Mouse (Mus musculus): ENCODE data around the gene Sit1.

Gene Sit1

GRCm38 (mm10) chr4:43470301-43470700 lies 13.2 kb downstream of the Sit1 start:
- DNase-seq (ENCODE audit: low read depth, low spot score), result no peak

GRCm38 (mm10) chr4:43466872-43467271 lies 16.7 kb downstream of the Sit1 start:
- no peak for DNase-seq (ENCODE audit: low read depth, low spot score)

GRCm38 (mm10) chr4:43465935-43466334 lies 17.6 kb downstream of the Sit1 start:
- no peak for DNase-seq (ENCODE audit: low read depth, low spot score)

GRCm38 (mm10) chr4:43463102-43463501 lies 20.4 kb downstream of the Sit1 start:
- no peak for DNase-seq (ENCODE audit: low read depth, low spot score)

- DNase-seq (ENCODE audit: low read depth, low spot score), result no peak
Observed at GRCm38 (mm10) chr4:43457124-43457523, 26.4 kb downstream of the Sit1 start.

DNA sequence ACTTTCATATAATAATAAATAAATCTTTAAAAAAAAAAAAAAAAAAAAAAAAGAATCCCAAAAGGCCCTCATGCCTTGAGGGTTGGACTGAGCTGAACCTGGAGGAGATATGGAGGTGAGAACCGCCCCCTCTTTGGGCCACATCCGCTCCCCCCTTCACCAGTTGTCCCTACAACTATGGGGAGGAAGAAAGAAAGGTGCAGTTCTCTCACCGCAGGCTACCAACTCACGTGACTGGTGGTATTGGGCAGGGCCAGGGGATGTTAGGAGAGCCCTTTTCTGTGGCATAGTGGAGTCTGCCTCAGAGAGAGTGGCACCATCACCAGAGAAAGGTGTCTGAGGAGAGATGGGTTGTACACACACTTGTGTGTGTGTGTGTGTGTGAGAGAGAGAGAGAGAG lies 27.1 kb downstream of the Sit1 start:
- DNase-seq (ENCODE audit: low read depth, low spot score), result no peak

GRCm38 (mm10) chr4:43454041-43454836 lies 29.3 kb downstream of the Sit1 start, which contains the start of gene Cd72:
Gene Cd72 (minus strand): TSS chr4:43454628.
- DNase-seq (ENCODE audit: low read depth, low spot score), result no peak

- DNase-seq (ENCODE audit: low read depth, low spot score), result no peak
Observed at GRCm38 (mm10) chr4:43453413-43453812, 30.1 kb downstream of the Sit1 start.

- DNase-seq (ENCODE audit: low read depth, low spot score), result no peak
Observed at GRCm38 (mm10) chr4:43452315-43452714, 31.2 kb downstream of the Sit1 start.

- no peak for DNase-seq (ENCODE audit: low read depth, low spot score)
Observed at GRCm38 (mm10) chr4:43448554-43448953, 35.0 kb downstream of the Sit1 start.

- DNase-seq (ENCODE audit: low read depth, low spot score), result no peak
Observed at GRCm38 (mm10) chr4:43447251-43447650, 36.3 kb downstream of the Sit1 start.

GRCm38 (mm10) chr4:43443511-43443910 lies 40.0 kb downstream of the Sit1 start:
- DNase-seq (ENCODE audit: low read depth, low spot score), result peak; percentile 56

GRCm38 (mm10) chr4:43442456-43443361 lies 40.8 kb downstream of the Sit1 start:
- DNase-seq (ENCODE audit: low read depth, low spot score), result peak; percentile 86

- peak; percentile 99 for DNase-seq (ENCODE audit: low read depth, low spot score)
Observed at GRCm38 (mm10) chr4:43442044-43442443, 41.5 kb downstream of the Sit1 start.

DNA sequence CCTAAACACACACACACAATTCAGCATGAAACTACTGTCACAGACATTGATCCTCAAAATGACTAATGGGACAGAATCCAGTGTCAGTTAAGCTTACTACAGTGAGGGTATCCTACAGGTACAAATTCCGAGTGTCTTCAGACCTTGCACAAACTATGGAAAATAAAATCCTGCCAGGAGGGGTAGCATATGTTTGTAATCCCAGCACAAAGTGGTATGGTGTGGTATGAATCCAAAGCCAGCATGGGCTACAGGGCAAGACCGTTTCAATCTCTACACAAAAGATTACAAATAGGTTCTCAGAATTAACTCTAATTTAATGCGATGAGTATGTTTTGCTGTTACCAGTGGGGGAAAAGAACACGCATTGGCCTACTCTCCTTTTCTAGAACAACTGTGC lies 41.9 kb downstream of the Sit1 start, which contains the start of gene Tesk1:
Tesk1 (plus strand) TSS at position 301 of the 400 bp plus-strand sequence.
- DNase-seq (ENCODE audit: low read depth, low spot score), result no peak

- DNase-seq (ENCODE audit: low read depth, low spot score), result peak; percentile 25
Observed at GRCm38 (mm10) chr4:43432832-43433231, 50.7 kb downstream of the Sit1 start.
